Mouse (Mus musculus): ENCODE data around the gene Ntn1. TPM values are rescaled to one million over a fixed set of nuclear protein-coding genes. Genes with fewer than 3 reads are reported as not detected.

Gene Ntn1
- polyA plus RNA-seq, 1 experiment from 2014 or later: 6.7 TPM

GRCm38 (mm10) chr11:68400021-68400671 lies 477 bp downstream of the Ntn1 start:
- Histone ChIP-seq H3K27me3 (replicated peaks; ENCODE audit: control insufficient read depth, insufficient read depth, low read length) (peaks cover 42% of the 10 kb centered on the region), H3K36me3 (ENCODE audit: control insufficient read depth, insufficient read depth, low read length) (no peaks in the 10 kb centered on the region), H3K9me3 (ENCODE audit: control insufficient read depth, low read length) (no peaks in the 10 kb centered on the region), H3K4me1 (replicated peaks; ENCODE audit: control insufficient read depth, insufficient read depth, low read length) (no peaks in the 10 kb centered on the region), H3K27ac (ENCODE audit: low read depth) (no peak overlapping the region), H3K9ac (ENCODE audit: low read length) (peak overlapping the region; percentile 48), H3K4me2 (ENCODE audit: low read length) (peak overlapping the region; percentile 98), H3K4me3 (ENCODE audit: low read depth, low read length) (peak overlapping the region; percentile 48)
- peak; percentile 82 for DNase-seq (ENCODE audit: low spot score)
- peak; percentile 80 for ATAC-seq (replicated peaks; ENCODE audit: low FRiP score, low TSS enrichment, low read depth)
- WGBS: under 1% methylated on average over 57 of the region's 57 CpGs

DNA sequence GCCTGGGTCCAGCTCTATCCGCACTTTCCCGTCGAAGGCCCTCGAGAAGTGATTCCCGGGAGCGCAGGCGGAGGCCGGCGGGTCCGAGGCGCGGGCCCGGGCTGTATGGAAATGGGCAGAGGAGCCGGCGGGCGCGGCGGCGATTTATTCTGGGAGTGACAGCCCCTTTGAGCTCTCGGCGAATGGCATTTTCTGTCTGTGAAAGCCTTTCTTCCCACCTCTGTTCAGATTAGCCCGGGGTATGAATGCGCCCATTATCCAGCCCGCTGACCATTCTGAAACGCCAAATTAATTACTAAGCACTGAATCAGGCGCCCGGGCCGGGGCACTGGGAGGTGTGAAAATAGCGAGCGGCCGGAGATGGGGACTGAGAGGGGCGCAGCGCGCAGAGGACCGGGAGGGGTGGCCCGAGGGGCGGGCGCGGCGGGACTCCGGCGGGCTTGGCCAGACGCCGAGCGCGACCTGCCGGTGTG lies 1.0 kb downstream of the Ntn1 start:
- DNase-seq (ENCODE audit: low spot score) (peak; percentile 77), ATAC-seq (replicated peaks; ENCODE audit: low FRiP score, low TSS enrichment, low read depth) (no peak; the same call in 1 of the 2 replicates)
- Histone ChIP-seq H3K27me3 (replicated peaks; ENCODE audit: control insufficient read depth, insufficient read depth, low read length) (peaks cover 47% of the 10 kb centered on the region), H3K4me2 (ENCODE audit: low read length) (peak overlapping the region; percentile 98), H3K9ac (ENCODE audit: low read length) (peak overlapping the region; percentile 48), H3K4me3 (ENCODE audit: low read depth, low read length) (peak overlapping the region; percentile 48), H3K36me3 (ENCODE audit: control insufficient read depth, insufficient read depth, low read length) (no peaks in the 10 kb centered on the region), H3K4me1 (replicated peaks; ENCODE audit: control insufficient read depth, insufficient read depth, low read length) (no peaks in the 10 kb centered on the region), H3K9me3 (ENCODE audit: control insufficient read depth, low read length) (no peaks in the 10 kb centered on the region), H3K27ac (ENCODE audit: low read depth) (no peak overlapping the region)
- 1% methylated on average over 47 of the region's 47 CpGs for WGBS

DNA sequence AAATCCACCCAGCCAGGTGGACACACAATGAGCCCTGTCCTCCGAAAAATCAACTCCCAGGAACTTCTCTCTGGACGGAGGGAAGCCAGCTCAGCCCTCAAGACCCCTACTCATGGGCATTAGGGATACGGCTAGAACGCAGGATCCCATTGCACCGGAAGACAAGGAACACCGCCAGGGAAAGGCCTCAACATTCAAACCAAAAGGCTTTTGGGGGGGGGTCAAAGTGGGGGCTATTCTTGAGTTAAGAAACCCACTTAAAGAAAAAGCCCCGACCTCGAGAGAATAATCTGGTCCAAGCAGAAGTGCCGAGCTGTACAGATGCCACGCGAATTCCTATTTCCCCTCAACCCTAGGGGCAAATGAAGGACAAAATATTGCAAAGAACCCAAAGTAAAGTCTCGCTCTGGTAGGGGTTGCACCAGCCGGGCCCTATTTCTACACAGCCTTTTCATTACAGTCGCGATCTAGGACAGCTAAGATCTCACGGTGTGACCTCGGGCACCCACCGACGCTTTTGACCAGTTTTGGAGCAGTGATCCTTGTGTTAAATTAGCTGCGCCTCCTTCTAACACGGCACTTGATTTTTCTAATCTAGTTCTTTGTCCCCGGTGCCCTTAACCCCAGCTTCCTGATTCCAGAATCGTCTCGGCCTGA lies 1.6 kb downstream of the Ntn1 start:
- no peak for DNase-seq (ENCODE audit: low spot score)
- peak overlapping the region; percentile 48 for H3K4me3 ChIP-seq (ENCODE audit: low read depth, low read length)
- peak overlapping the region; percentile 98 for H3K4me2 ChIP-seq (ENCODE audit: low read length)
- no peak overlapping the region for H3K27ac ChIP-seq (ENCODE audit: low read depth)
- 26% methylated on average over 24 of the region's 24 CpGs for WGBS
- H3K4me1 ChIP-seq (replicated peaks; ENCODE audit: control insufficient read depth, insufficient read depth, low read length): no peaks in the 10 kb centered on the region
- H3K9ac ChIP-seq (ENCODE audit: low read length): no peak overlapping the region; the same call in 1 of the 2 replicates
- H3K27me3 ChIP-seq (replicated peaks; ENCODE audit: control insufficient read depth, insufficient read depth, low read length): peaks cover 50% of the 10 kb centered on the region
- no peaks in the 10 kb centered on the region for H3K9me3 ChIP-seq (ENCODE audit: control insufficient read depth, low read length)
- no peak for ATAC-seq (replicated peaks; ENCODE audit: low FRiP score, low TSS enrichment, low read depth)
- no peaks in the 10 kb centered on the region for H3K36me3 ChIP-seq (ENCODE audit: control insufficient read depth, insufficient read depth, low read length)

DNA sequence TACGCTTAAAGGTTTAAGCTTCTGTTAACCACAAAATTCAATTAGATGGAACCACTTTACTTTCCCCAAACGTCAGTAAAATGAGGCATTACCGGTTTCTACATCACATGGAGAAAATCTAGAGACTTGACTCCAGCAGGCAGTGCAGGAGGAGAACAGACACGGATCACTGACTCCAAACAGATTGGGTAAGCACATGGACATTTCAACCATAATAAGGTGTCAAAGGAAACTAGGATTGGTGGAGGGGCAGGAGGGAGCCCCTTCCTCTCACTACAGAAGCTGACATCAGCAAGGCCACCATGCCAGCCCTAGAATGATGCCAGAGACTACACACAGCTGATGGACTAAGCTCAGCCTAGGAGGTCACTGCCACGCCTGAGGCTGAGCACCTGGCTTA lies 5.1 kb downstream of the Ntn1 start:
- H3K27me3 ChIP-seq (replicated peaks; ENCODE audit: control insufficient read depth, insufficient read depth, low read length): peaks cover 62% of the 10 kb centered on the region
- H3K9me3 ChIP-seq (ENCODE audit: control insufficient read depth, low read length): no peaks in the 10 kb centered on the region
- no peak for DNase-seq (ENCODE audit: low spot score)
- 74% methylated on average over 5 of the region's 5 CpGs for WGBS
- no peak overlapping the region for H3K4me2 ChIP-seq (ENCODE audit: low read length)
- no peak overlapping the region for H3K4me3 ChIP-seq (ENCODE audit: low read depth, low read length)
- ATAC-seq (replicated peaks; ENCODE audit: low FRiP score, low TSS enrichment, low read depth): no peak
- H3K36me3 ChIP-seq (ENCODE audit: control insufficient read depth, insufficient read depth, low read length): no peaks in the 10 kb centered on the region
- H3K4me1 ChIP-seq (replicated peaks; ENCODE audit: control insufficient read depth, insufficient read depth, low read length): no peaks in the 10 kb centered on the region
- no peak overlapping the region for H3K9ac ChIP-seq (ENCODE audit: low read length)
- no peak overlapping the region for H3K27ac ChIP-seq (ENCODE audit: low read depth)

DNA sequence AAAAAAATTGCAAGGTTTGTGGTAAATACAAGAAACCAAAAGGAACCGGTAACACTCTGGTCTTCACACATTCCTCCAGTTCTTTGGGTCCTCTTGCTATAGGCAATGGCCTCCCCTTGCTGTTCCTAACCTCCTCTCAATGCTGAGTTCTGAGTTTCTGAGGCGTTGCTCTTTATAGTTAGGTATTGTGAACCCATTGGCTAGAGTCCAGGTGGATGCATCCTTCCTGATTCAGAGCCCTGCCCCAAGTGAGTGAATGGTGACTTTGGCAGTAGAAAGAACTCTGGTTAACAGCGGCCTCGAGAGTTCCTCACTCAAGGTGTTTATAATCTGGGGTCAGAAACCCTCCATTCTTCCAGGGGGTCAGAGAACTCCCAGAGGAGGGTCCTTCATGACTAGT lies 5.9 kb downstream of the Ntn1 start:
- Histone ChIP-seq H3K4me1 (replicated peaks; ENCODE audit: control insufficient read depth, insufficient read depth, low read length) (no peaks in the 10 kb centered on the region), H3K4me3 (ENCODE audit: low read depth, low read length) (no peak overlapping the region), H3K27ac (ENCODE audit: low read depth) (no peak overlapping the region), H3K9ac (ENCODE audit: low read length) (no peak overlapping the region), H3K27me3 (replicated peaks; ENCODE audit: control insufficient read depth, insufficient read depth, low read length) (peaks cover 59% of the 10 kb centered on the region), H3K9me3 (ENCODE audit: control insufficient read depth, low read length) (no peaks in the 10 kb centered on the region), H3K36me3 (ENCODE audit: control insufficient read depth, insufficient read depth, low read length) (no peaks in the 10 kb centered on the region), H3K4me2 (ENCODE audit: low read length) (no peak overlapping the region)
- WGBS: 37% methylated on average over 4 of the region's 4 CpGs
- no peak for ATAC-seq (replicated peaks; ENCODE audit: low FRiP score, low TSS enrichment, low read depth)
- no peak for DNase-seq (ENCODE audit: low spot score)

GRCm38 (mm10) chr11:68393897-68394490 lies 6.6 kb downstream of the Ntn1 start:
- Histone ChIP-seq H3K27me3 (replicated peaks; ENCODE audit: control insufficient read depth, insufficient read depth, low read length) (peaks cover 58% of the 10 kb centered on the region), H3K4me1 (replicated peaks; ENCODE audit: control insufficient read depth, insufficient read depth, low read length) (no peaks in the 10 kb centered on the region), H3K4me2 (ENCODE audit: low read length) (no peak overlapping the region), H3K9ac (ENCODE audit: low read length) (no peak overlapping the region), H3K4me3 (ENCODE audit: low read depth, low read length) (no peak overlapping the region), H3K9me3 (ENCODE audit: control insufficient read depth, low read length) (no peaks in the 10 kb centered on the region), H3K27ac (ENCODE audit: low read depth) (no peak overlapping the region), H3K36me3 (ENCODE audit: control insufficient read depth, insufficient read depth, low read length) (no peaks in the 10 kb centered on the region)
- no peak for ATAC-seq (replicated peaks; ENCODE audit: low FRiP score, low TSS enrichment, low read depth)
- WGBS: 57% methylated on average over 2 of the region's 2 CpGs
- no peak for DNase-seq (ENCODE audit: low spot score)

- no peak for ATAC-seq (replicated peaks; ENCODE audit: low FRiP score, low TSS enrichment, low read depth)
- no peak overlapping the region for H3K4me3 ChIP-seq (ENCODE audit: low read depth, low read length)
Measured at GRCm38 (mm10) chr11:68390381-68391287, 10.0 kb downstream of the Ntn1 start.

GRCm38 (mm10) chr11:68389621-68390020 lies 11.0 kb downstream of the Ntn1 start:
- ATAC-seq (replicated peaks; ENCODE audit: low FRiP score, low TSS enrichment, low read depth): no peak
- Histone ChIP-seq H3K36me3 (ENCODE audit: control insufficient read depth, insufficient read depth, low read length) (no peaks in the 10 kb centered on the region), H3K9ac (ENCODE audit: low read length) (no peak overlapping the region), H3K4me1 (replicated peaks; ENCODE audit: control insufficient read depth, insufficient read depth, low read length) (peaks cover 9% of the 10 kb centered on the region; the same call in 1 of the 2 replicates), H3K4me2 (ENCODE audit: low read length) (no peak overlapping the region), H3K27ac (ENCODE audit: low read depth) (no peak overlapping the region), H3K27me3 (replicated peaks; ENCODE audit: control insufficient read depth, insufficient read depth, low read length) (peaks cover 62% of the 10 kb centered on the region), H3K9me3 (ENCODE audit: control insufficient read depth, low read length) (no peaks in the 10 kb centered on the region), H3K4me3 (ENCODE audit: low read depth, low read length) (no peak overlapping the region)
- DNase-seq (ENCODE audit: low spot score): no peak
- 18% methylated on average over 8 of the region's 8 CpGs for WGBS

More at GRCm38 (mm10) chr11:68390381-68391287, 10.0 kb downstream of the Ntn1 start:
- Histone ChIP-seq H3K9me3 (ENCODE audit: control insufficient read depth, low read length) (no peaks in the 10 kb centered on the region), H3K27ac (ENCODE audit: low read depth) (no peak overlapping the region), H3K4me1 (replicated peaks; ENCODE audit: control insufficient read depth, insufficient read depth, low read length) (0 out of 2 replicates have a peak, but pooled peaks cover 1% of the 10 kb centered on the region), H3K4me2 (ENCODE audit: low read length) (no peak overlapping the region), H3K27me3 (replicated peaks; ENCODE audit: control insufficient read depth, insufficient read depth, low read length) (peaks cover 57% of the 10 kb centered on the region), H3K36me3 (ENCODE audit: control insufficient read depth, insufficient read depth, low read length) (no peaks in the 10 kb centered on the region), H3K9ac (ENCODE audit: low read length) (no peak overlapping the region)
- WGBS: 17% methylated on average over 19 of the region's 19 CpGs
- no peak for DNase-seq (ENCODE audit: low spot score)

All from intestine, embryonic 14.5 days (tissue).